Mouse (Mus musculus): Measurements from ENCODE around the gene Chrnb4. TPM values are rescaled to one million over a fixed set of nuclear protein-coding genes. Genes with fewer than 3 reads are reported as not detected.

The Chrnb4 gene
- 2.2 and 2.8 TPM in 2 replicates for polyA plus RNA-seq (2015; fragmentation: Nextera tagmentation; extraction: Ambion mirVana)

GRCm38 (mm10) chr9:55048211-55048880 is at the start of gene Chrnb4:
Gene Chrnb4, minus strand, starts transcription at chr9:55048779.
- peak within 1 kb of the TSS; percentile 21; the same call in 1 of the 2 replicates for H3K9ac ChIP-seq
- H3K27me3 ChIP-seq = peaks cover 19% of the 10 kb centered on the region
- H3K4me3 ChIP-seq (replicated peaks) = peak within 1 kb of the TSS; percentile 56
- H3K36me3 ChIP-seq = no peaks in the 10 kb centered on the region
- peak; percentile 66 for ATAC-seq (replicated peaks; ENCODE audit: low FRiP score)
- H3K4me1 ChIP-seq = peaks cover 15% of the 10 kb centered on the region
- no peak within 1 kb of the TSS for H3K27ac ChIP-seq
- H3K9me3 ChIP-seq (replicated peaks) = no peaks in the 10 kb centered on the region
- WGBS = under 1% methylated on average over 23 of the region's 23 CpGs
- peak within 1 kb of the TSS; percentile 94 for H3K4me2 ChIP-seq

- no peak overlapping the region for H3K9ac ChIP-seq
- no peak overlapping the region for H3K27ac ChIP-seq
- no peak for ATAC-seq (replicated peaks; ENCODE audit: low FRiP score)
- 0 out of 2 replicates have a peak, but pooled peaks cover 4% of the 10 kb centered on the region for H3K27me3 ChIP-seq
- no peaks in the 10 kb centered on the region for H3K36me3 ChIP-seq
- no peak overlapping the region for H3K4me3 ChIP-seq (replicated peaks)
- 87% methylated on average over 4 of the region's 4 CpGs for WGBS
- H3K9me3 ChIP-seq (replicated peaks) = no peaks in the 10 kb centered on the region
- H3K4me2 ChIP-seq = no peak overlapping the region
- H3K4me1 ChIP-seq = no peaks in the 10 kb centered on the region
Observed at GRCm38 (mm10) chr9:55096870-55097269, 48.3 kb upstream of the Chrnb4 start.

- no peak overlapping the region for H3K4me3 ChIP-seq (replicated peaks)
- H3K4me2 ChIP-seq = no peak overlapping the region
- no peak overlapping the region for H3K27ac ChIP-seq
- ATAC-seq (replicated peaks; ENCODE audit: low FRiP score) = no peak
- WGBS = 72% methylated on average over 3 of the region's 3 CpGs
- H3K4me1 ChIP-seq = no peaks in the 10 kb centered on the region
- no peaks in the 10 kb centered on the region for H3K36me3 ChIP-seq
- H3K9ac ChIP-seq = no peak overlapping the region
- H3K9me3 ChIP-seq (replicated peaks) = no peaks in the 10 kb centered on the region
- 0 out of 2 replicates have a peak, but pooled peaks cover 4% of the 10 kb centered on the region for H3K27me3 ChIP-seq
Observed at GRCm38 (mm10) chr9:55096033-55096432, 47.5 kb upstream of the Chrnb4 start.

- WGBS = 12% methylated on average over 5 of the region's 5 CpGs
- ATAC-seq (replicated peaks; ENCODE audit: low FRiP score) = 0 out of 2 replicates have a peak, but pooled peaks have one; percentile 46
- H3K4me1 ChIP-seq = peaks cover 9% of the 10 kb centered on the region
- no peak overlapping the region for H3K4me2 ChIP-seq
- no peaks in the 10 kb centered on the region for H3K9me3 ChIP-seq (replicated peaks)
- H3K36me3 ChIP-seq = no peaks in the 10 kb centered on the region
- H3K27me3 ChIP-seq = no peaks in the 10 kb centered on the region
- H3K27ac ChIP-seq = no peak overlapping the region
- H3K9ac ChIP-seq = no peak overlapping the region
- no peak overlapping the region for H3K4me3 ChIP-seq (replicated peaks)
Observed at GRCm38 (mm10) chr9:55090141-55090540, 41.6 kb upstream of the Chrnb4 start.

- Histone ChIP-seq H3K27ac (no peak overlapping the region), H3K4me1 (peaks cover 9% of the 10 kb centered on the region), H3K9me3 (replicated peaks) (no peaks in the 10 kb centered on the region), H3K36me3 (no peaks in the 10 kb centered on the region), H3K4me3 (replicated peaks) (no peak overlapping the region), H3K9ac (no peak overlapping the region), H3K27me3 (no peaks in the 10 kb centered on the region), H3K4me2 (no peak overlapping the region)
- no peak for ATAC-seq (replicated peaks; ENCODE audit: low FRiP score)
- WGBS = 86% methylated on average over 2 of the region's 2 CpGs
Observed at GRCm38 (mm10) chr9:55089226-55089625, 40.6 kb upstream of the Chrnb4 start.

GRCm38 (mm10) chr9:55083154-55083913 is 34.8 kb upstream of the Chrnb4 start:
- Histone ChIP-seq H3K36me3 (no peaks in the 10 kb centered on the region), H3K4me3 (replicated peaks) (no peak overlapping the region), H3K9ac (no peak overlapping the region), H3K9me3 (replicated peaks) (no peaks in the 10 kb centered on the region), H3K4me1 (peaks cover 7% of the 10 kb centered on the region; the same call in 1 of the 2 replicates), H3K27ac (no peak overlapping the region), H3K4me2 (no peak overlapping the region), H3K27me3 (no peaks in the 10 kb centered on the region)
- ATAC-seq (replicated peaks; ENCODE audit: low FRiP score) = no peak
- 12% methylated on average over 7 of the region's 7 CpGs for WGBS

GRCm38 (mm10) chr9:55067965-55068265 is 19.3 kb upstream of the Chrnb4 start:
- no peak overlapping the region for H3K9ac ChIP-seq
- 25% methylated on average over 5 of the region's 5 CpGs for WGBS
- H3K9me3 ChIP-seq (replicated peaks) = no peaks in the 10 kb centered on the region
- no peaks in the 10 kb centered on the region for H3K36me3 ChIP-seq
- no peaks in the 10 kb centered on the region; the same call in 1 of the 2 replicates for H3K4me1 ChIP-seq
- ATAC-seq (replicated peaks; ENCODE audit: low FRiP score) = no peak
- no peak overlapping the region for H3K4me3 ChIP-seq (replicated peaks)
- H3K27ac ChIP-seq = no peak overlapping the region
- no peaks in the 10 kb centered on the region for H3K27me3 ChIP-seq
- H3K4me2 ChIP-seq = no peak overlapping the region

GRCm38 (mm10) chr9:55067260-55067964 is 18.8 kb upstream of the Chrnb4 start:
- Histone ChIP-seq H3K27me3 (no peaks in the 10 kb centered on the region), H3K9me3 (replicated peaks) (no peaks in the 10 kb centered on the region), H3K9ac (no peak overlapping the region), H3K27ac (no peak overlapping the region), H3K4me3 (replicated peaks) (no peak overlapping the region), H3K4me2 (no peak overlapping the region), H3K4me1 (no peaks in the 10 kb centered on the region; the same call in 1 of the 2 replicates), H3K36me3 (no peaks in the 10 kb centered on the region)
- ATAC-seq (replicated peaks; ENCODE audit: low FRiP score) = no peak
- WGBS = 42% methylated on average over 8 of the region's 8 CpGs

- Histone ChIP-seq H3K27ac (no peak overlapping the region), H3K9ac (no peak overlapping the region), H3K27me3 (no peaks in the 10 kb centered on the region), H3K4me3 (replicated peaks) (no peak overlapping the region), H3K9me3 (replicated peaks) (no peaks in the 10 kb centered on the region), H3K4me2 (no peak overlapping the region), H3K36me3 (no peaks in the 10 kb centered on the region), H3K4me1 (no peaks in the 10 kb centered on the region; the same call in 1 of the 2 replicates)
- WGBS = 78% methylated on average over 9 of the region's 9 CpGs
- ATAC-seq (replicated peaks; ENCODE audit: low FRiP score) = no peak
Observed at GRCm38 (mm10) chr9:55065241-55065640, 16.7 kb upstream of the Chrnb4 start.

- Histone ChIP-seq H3K4me1 (no peaks in the 10 kb centered on the region), H3K9ac (no peak overlapping the region), H3K36me3 (no peaks in the 10 kb centered on the region), H3K4me3 (replicated peaks) (no peak overlapping the region), H3K4me2 (no peak overlapping the region), H3K9me3 (replicated peaks) (no peaks in the 10 kb centered on the region), H3K27ac (peak overlapping the region; percentile 52; the same call in 1 of the 2 replicates), H3K27me3 (no peaks in the 10 kb centered on the region)
- ATAC-seq (replicated peaks; ENCODE audit: low FRiP score) = peak; percentile 76
- WGBS = 65% methylated on average over 4 of the region's 4 CpGs
Observed at GRCm38 (mm10) chr9:55058067-55058466, 9.5 kb upstream of the Chrnb4 start.

- ATAC-seq (replicated peaks; ENCODE audit: low FRiP score) = no peak
- WGBS = 80% methylated on average over 2 of the region's 2 CpGs
Observed at GRCm38 (mm10) chr9:55055386-55055930, 6.9 kb upstream of the Chrnb4 start.

GRCm38 (mm10) chr9:55046764-55047163 is 1.8 kb downstream of the Chrnb4 start:
- Histone ChIP-seq H3K4me3 (replicated peaks) (no peak overlapping the region), H3K4me1 (peaks cover 15% of the 10 kb centered on the region), H3K9me3 (replicated peaks) (no peaks in the 10 kb centered on the region), H3K36me3 (no peaks in the 10 kb centered on the region), H3K27me3 (peaks cover 19% of the 10 kb centered on the region), H3K9ac (no peak overlapping the region), H3K27ac (no peak overlapping the region), H3K4me2 (no peak overlapping the region)
- ATAC-seq (replicated peaks; ENCODE audit: low FRiP score) = no peak
- 2% methylated on average over 3 of the region's 3 CpGs for WGBS

More at GRCm38 (mm10) chr9:55055386-55055930, 6.9 kb upstream of the Chrnb4 start:
- H3K36me3 ChIP-seq = no peaks in the 10 kb centered on the region
- H3K4me3 ChIP-seq (replicated peaks) = no peak overlapping the region
- H3K27ac ChIP-seq = no peak overlapping the region
- no peak overlapping the region for H3K9ac ChIP-seq
- H3K27me3 ChIP-seq = no peaks in the 10 kb centered on the region
- H3K9me3 ChIP-seq (replicated peaks) = no peaks in the 10 kb centered on the region
- no peaks in the 10 kb centered on the region for H3K4me1 ChIP-seq
- H3K4me2 ChIP-seq = no peak overlapping the region
